In the genomic region with DNA sequence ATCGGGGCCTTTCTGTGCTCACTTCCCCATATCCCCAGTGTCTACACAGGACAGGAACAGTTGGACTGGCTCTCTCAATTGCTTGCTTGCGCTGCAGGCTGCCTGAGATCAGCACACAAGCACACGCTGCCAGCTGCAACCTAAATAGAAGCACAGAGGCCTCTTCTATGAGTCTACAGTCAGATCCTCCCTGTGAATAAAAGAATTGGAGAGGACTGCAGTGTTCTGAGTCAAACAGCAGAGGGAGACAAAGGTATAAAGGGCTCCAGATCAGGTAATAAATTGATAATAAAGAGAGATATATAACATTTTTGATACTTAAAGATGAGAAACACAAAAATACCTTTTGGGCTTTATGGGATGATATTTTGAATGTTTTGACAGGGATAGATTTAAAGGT, we compare ENCODE assay signal across 15 mouse cellular contexts. TPM values are rescaled to one million over a fixed set of nuclear protein-coding genes. Genes with fewer than 3 reads are reported as not detected.
DNase-seq lines count a peak whose midpoint lies in the region; ATAC-seq lines count a peak whose summit lies in the region.
"Had no signal": no experiment of that assay in that cellular context is flagged by ENCODE, and none has a peak within 500 bp of the region (broad histone marks: within the 10 kb centered on the region; RNA-seq: fewer than 3 reads in every experiment).

No protein-coding gene starts in this region.

- H3K4me3 ChIP-seq in forebrain, embryonic 14.5 days (ENCODE audit: low read depth, low read length) = no peak overlapping the region
- H3K4me3 ChIP-seq in forebrain, embryonic 13.5 days = no peak overlapping the region
- H3K4me3 ChIP-seq: liver, embryonic 15.5 days had no signal

- DNase-seq in forebrain, embryonic 14.5 days (ENCODE audit: low spot score) = peak; percentile 29
- DNase-seq in layer of hippocampus, adult 9-11 months = peak; percentile 5
- DNase-seq in layer of hippocampus, adult 9-10 months (ENCODE audit: low spot score) = no peak
- DNase-seq in 416B (ENCODE audit: low read depth) = peak; percentile 8
- DNase-seq in brain, adult 2 months (ENCODE audit: low read depth, low spot score) = peak; percentile 54
- no peak for DNase-seq in adrenal gland, postnatal 14 days
- DNase-seq in testis, postnatal 14 days (ENCODE audit: low spot score) = no peak
- DNase-seq: adrenal gland, postnatal 10 days; cerebellum, adult 9-11 months had no signal

- no peaks in the 10 kb centered on the region for H3K27me3 ChIP-seq in forebrain, embryonic 14.5 days (replicated peaks; ENCODE audit: control insufficient read depth, insufficient read depth, low read length)
- no peaks in the 10 kb centered on the region for H3K27me3 ChIP-seq in forebrain, embryonic 13.5 days
- H3K27me3 ChIP-seq: liver, embryonic 15.5 days had no signal

- no peak overlapping the region for H3K27ac ChIP-seq in forebrain, embryonic 14.5 days (ENCODE audit: low read depth, low read length)
- no peak overlapping the region for H3K27ac ChIP-seq in forebrain, embryonic 13.5 days
- H3K27ac ChIP-seq: liver, embryonic 15.5 days had no signal

- WGBS in forebrain, embryonic 14.5 days = 59% methylated on average over 3 of the region's 3 CpGs
- 54% methylated on average over 3 of the region's 3 CpGs for WGBS in forebrain, embryonic 13.5 days

- no peaks in the 10 kb centered on the region for H3K4me1 ChIP-seq in forebrain, embryonic 14.5 days (ENCODE audit: control insufficient read depth, insufficient read depth, low read length)
- H3K4me1 ChIP-seq in forebrain, embryonic 13.5 days = no peaks in the 10 kb centered on the region
- H3K4me1 ChIP-seq: liver, embryonic 15.5 days had no signal

- ATAC-seq in forebrain, embryonic 14.5 days = no peak
- ATAC-seq in forebrain, embryonic 13.5 days = no peak
- ATAC-seq: inflammation-experienced regulatory T-cells, adult 6 months; midbrain, embryonic 16.5 days had no signal

- no peaks in the 10 kb centered on the region for H3K36me3 ChIP-seq in forebrain, embryonic 14.5 days (ENCODE audit: control insufficient read depth, insufficient read depth, low read length)
- no peaks in the 10 kb centered on the region for H3K36me3 ChIP-seq in forebrain, embryonic 13.5 days (ENCODE audit: poor library complexity, severe bottlenecking)
- H3K36me3 ChIP-seq: liver, embryonic 15.5 days had no signal

- H3K9ac ChIP-seq in forebrain, embryonic 14.5 days (ENCODE audit: low read length) = no peak overlapping the region
- H3K9ac ChIP-seq in forebrain, embryonic 13.5 days = no peak overlapping the region
- H3K9ac ChIP-seq: liver, embryonic 15.5 days had no signal

- H3K9me3 ChIP-seq in forebrain, embryonic 14.5 days (replicated peaks; ENCODE audit: control insufficient read depth, low read length) = no peaks in the 10 kb centered on the region
- no peaks in the 10 kb centered on the region for H3K9me3 ChIP-seq in forebrain, embryonic 13.5 days (replicated peaks)
- H3K9me3 ChIP-seq: liver, embryonic 15.5 days had no signal

- no peak overlapping the region for H3K4me2 ChIP-seq in forebrain, embryonic 14.5 days (ENCODE audit: low read length)
- no peak overlapping the region for H3K4me2 ChIP-seq in forebrain, embryonic 13.5 days
- H3K4me2 ChIP-seq: liver, embryonic 15.5 days had no signal

RNA-seq across cellular contexts. Expression of gene Ins2, which starts 17.2 kb away (rescaled TPM):
- 0.83 TPM in 1 of 2 replicates, not detected in the other for polyA plus RNA-seq in forebrain, embryonic 14.5 days (2014; fragmentation: Nextera tagmentation; extraction: Ambion mirVana)
- not detected in 2 replicates for polyA plus RNA-seq in forebrain, embryonic 13.5 days (2015; fragmentation: Nextera tagmentation; extraction: Ambion mirVana)
- total RNA-seq in adrenal gland, postnatal 14 days (2021) = not detected in 2 replicates
- total RNA-seq: adrenal gland, postnatal 10 days; heart, adult 18-20 months; layer of hippocampus, postnatal 14 days had no signal

RNA-seq across cellular contexts. Expression of gene Gm49394, which starts 56.2 kb away (rescaled TPM):
- not detected in 2 replicates for polyA plus RNA-seq in forebrain, embryonic 14.5 days (2014; fragmentation: Nextera tagmentation; extraction: Ambion mirVana)
- 0.05 TPM in 1 of 2 replicates, not detected in the other for polyA plus RNA-seq in forebrain, embryonic 13.5 days (2015; fragmentation: Nextera tagmentation; extraction: Ambion mirVana)
- not detected in 2 replicates for total RNA-seq in adrenal gland, postnatal 14 days (2021)
- total RNA-seq: heart, adult 18-20 months had no signal
- polyA plus RNA-seq: inflammation-experienced regulatory T-cells, adult 6 months; liver, embryonic 15.5 days; midbrain, embryonic 16.5 days had no signal

RNA-seq across cellular contexts. Expression of gene Igf2, which starts 59.4 kb away (rescaled TPM):
- polyA plus RNA-seq in forebrain, embryonic 14.5 days (2014; fragmentation: Nextera tagmentation; extraction: Ambion mirVana) = 74.0 and 89.8 TPM in 2 replicates
- polyA plus RNA-seq in forebrain, embryonic 13.5 days (2015; fragmentation: Nextera tagmentation; extraction: Ambion mirVana) = 56.6 and 57.6 TPM in 2 replicates
- total RNA-seq in adrenal gland, postnatal 14 days (2021) = 119 and 187 TPM in 2 replicates

Comparison
In these comparisons a context has a peak if more than half of its experiments do, and no peak if none do; other contexts are left out.
1. DNase-seq: peak in forebrain, embryonic 14.5 days (single experiment), layer of hippocampus, adult 9-11 months (single experiment), 416B (single experiment) and brain, adult 2 months (single experiment); none in layer of hippocampus, adult 9-10 months (single experiment), adrenal gland, postnatal 14 days (single experiment) and testis, postnatal 14 days (single experiment).